Mouse (Mus musculus): ENCODE data around the gene Mllt10.
A peak's percentile ranks its signal among the peaks of the same experiment; 100 is the strongest.

Mllt10 gene

GRCm38 (mm10) chr2:18055016-18055928, at the start of gene Mllt10:
Gene Mllt10, plus strand, starts transcription at chr2:18055237.
- no peak for DNase-seq (ENCODE audit: low spot score)

- DNase-seq (ENCODE audit: low spot score) = no peak
Observed at GRCm38 (mm10) chr2:18011226-18011625, 43.8 kb upstream of the Mllt10 start.

GRCm38 (mm10) chr2:18012866-18013265, 42.2 kb upstream of the Mllt10 start:
- no peak for DNase-seq (ENCODE audit: low spot score)

- DNase-seq (ENCODE audit: low spot score) = no peak
Observed at GRCm38 (mm10) chr2:18015581-18015980, 39.5 kb upstream of the Mllt10 start.

- no peak for DNase-seq (ENCODE audit: low spot score)
Observed at GRCm38 (mm10) chr2:18016639-18017038, 38.4 kb upstream of the Mllt10 start.

GRCm38 (mm10) chr2:18017321-18017720, 37.7 kb upstream of the Mllt10 start:
- no peak for DNase-seq (ENCODE audit: low spot score)

- DNase-seq (ENCODE audit: low spot score) = no peak
Observed at GRCm38 (mm10) chr2:18019122-18019521, 35.9 kb upstream of the Mllt10 start.

- DNase-seq (ENCODE audit: low spot score) = no peak
Observed at GRCm38 (mm10) chr2:18022886-18023285, 32.2 kb upstream of the Mllt10 start.

GRCm38 (mm10) chr2:18025116-18025515, 29.9 kb upstream of the Mllt10 start:
- DNase-seq (ENCODE audit: low spot score) = no peak

GRCm38 (mm10) chr2:18025781-18026115, 29.3 kb upstream of the Mllt10 start:
- no peak for DNase-seq (ENCODE audit: low spot score)

- no peak for DNase-seq (ENCODE audit: low spot score)
Observed at GRCm38 (mm10) chr2:18026116-18026947, 28.7 kb upstream of the Mllt10 start.

GRCm38 (mm10) chr2:18027448-18028139, 27.4 kb upstream of the Mllt10 start:
- DNase-seq (ENCODE audit: low spot score) = peak; percentile 89

- DNase-seq (ENCODE audit: low spot score) = no peak
Observed at GRCm38 (mm10) chr2:18028140-18029021, 26.7 kb upstream of the Mllt10 start.

- no peak for DNase-seq (ENCODE audit: low spot score)
Observed at GRCm38 (mm10) chr2:18029656-18030055, 25.4 kb upstream of the Mllt10 start.

- DNase-seq (ENCODE audit: low spot score) = no peak
Observed at GRCm38 (mm10) chr2:18030581-18030980, 24.5 kb upstream of the Mllt10 start.

- DNase-seq (ENCODE audit: low spot score) = no peak
Observed at GRCm38 (mm10) chr2:18031271-18031821, 23.7 kb upstream of the Mllt10 start.

GRCm38 (mm10) chr2:18031831-18032537, 23.1 kb upstream of the Mllt10 start:
- no peak for DNase-seq (ENCODE audit: low spot score)

GRCm38 (mm10) chr2:18032538-18032895, 22.5 kb upstream of the Mllt10 start:
- no peak for DNase-seq (ENCODE audit: low spot score)

GRCm38 (mm10) chr2:18033166-18034108, 21.6 kb upstream of the Mllt10 start:
- DNase-seq (ENCODE audit: low spot score) = no peak
